Mouse (Mus musculus) liver, adult 2 months (tissue): Measurements from ENCODE around the gene Hnrnpd. TPM values are rescaled to one million over a fixed set of nuclear protein-coding genes. Genes with fewer than 3 reads are reported as not detected.

Source experiments
- DNase-seq: peaks from one replicate; pipeline ENCODE4 v3.0.0-alpha.2; 2011; ENCODE audit warnings: low read depth, low spot score; ENCODE audit errors: extremely low read depth
- H3K27ac ChIP-seq: fragments of 200-500 bp; replicated peaks from 2 replicates; pipeline ENCODE4 v1.5.1; 2012; ENCODE audit warnings: low read depth, mild to moderate bottlenecking, control low read depth, inconsistent platforms, low read length; ENCODE audit not compliant: insufficient read depth
- H3K27me3 ChIP-seq: fragments of 200-500 bp; 2 replicates; pipeline ENCODE4 v1.6.1; 2012; ENCODE audit warnings: mild to moderate bottlenecking, moderate library complexity, low read length, inconsistent platforms; ENCODE audit not compliant: control insufficient read depth, insufficient read depth
- H3K36me3 ChIP-seq: fragments of 200-500 bp; 2 replicates; pipeline ENCODE4 v1.6.1; 2012; ENCODE audit warnings: low read length, inconsistent platforms; ENCODE audit not compliant: control insufficient read depth, insufficient read depth
- H3K4me1 ChIP-seq: fragments of 200-500 bp; 2 replicates; pipeline ENCODE4 v1.6.1; 2011; ENCODE audit warnings: low read length; ENCODE audit not compliant: control insufficient read depth, insufficient read depth
- H3K4me3 ChIP-seq: fragments of 200-500 bp; 2 replicates; pipeline ENCODE4 v1.5.1; 2011; ENCODE audit warnings: low read depth, mild to moderate bottlenecking, control low read depth, low read length, moderate library complexity; ENCODE audit not compliant: insufficient read depth
- H3K79me2 ChIP-seq: fragments of 200-500 bp; 2 replicates; pipeline ENCODE4 v1.6.1; 2012; ENCODE audit warnings: inconsistent platforms, mild to moderate bottlenecking, low read length, moderate library complexity; ENCODE audit not compliant: control insufficient read depth, insufficient read depth
- H3K9ac ChIP-seq: fragments of 200-500 bp; 2 replicates; pipeline ENCODE4 v1.6.1; 2012; ENCODE audit warnings: low read depth, mild to moderate bottlenecking, control low read depth, inconsistent platforms, low read length
- CTCF ChIP-seq: fragments of 200-500 bp; IDR thresholded peaks from 2 replicates; pipeline ENCODE4 v1.5.1; 2011; ENCODE audit warnings: low read depth, low read length, control low read depth
- POLR2A ChIP-seq: fragments of 200-500 bp; IDR thresholded peaks from 2 replicates; pipeline ENCODE4 v1.6.1; 2011; ENCODE audit warnings: low read length, control low read depth; ENCODE audit not compliant: insufficient read depth; ENCODE audit errors: extremely low read depth
- WGBS: fragments of 180-500 bp; shearing (Covaris S2); methylation state at CpG from one replicate; pipeline ENCODE4 v1.1.7; 2018; 5-methylcytosine and 5-hydroxymethylcytosine counted together
- polyA plus RNA-seq: library from polyadenylated mRNA; depleted of rRNA; stranded (reverse); fragments of >200 nt; gene quantifications from 2 replicates; pipeline ENCODE4 v1.2.3, GENCODE M21; 2012; rRNA removed
- total RNA-seq: library from RNA; depleted of rRNA; stranded (reverse); fragments of >200 nt; gene quantifications from 2 replicates; pipeline ENCODE4 v1.2.3, GENCODE M21; 2014; rRNA removed

Hnrnpd gene
- total RNA-seq (9.6 and 12.6 TPM in 2 replicates), polyA plus RNA-seq (20.3 and 25.4 TPM in 2 replicates)

DNA sequence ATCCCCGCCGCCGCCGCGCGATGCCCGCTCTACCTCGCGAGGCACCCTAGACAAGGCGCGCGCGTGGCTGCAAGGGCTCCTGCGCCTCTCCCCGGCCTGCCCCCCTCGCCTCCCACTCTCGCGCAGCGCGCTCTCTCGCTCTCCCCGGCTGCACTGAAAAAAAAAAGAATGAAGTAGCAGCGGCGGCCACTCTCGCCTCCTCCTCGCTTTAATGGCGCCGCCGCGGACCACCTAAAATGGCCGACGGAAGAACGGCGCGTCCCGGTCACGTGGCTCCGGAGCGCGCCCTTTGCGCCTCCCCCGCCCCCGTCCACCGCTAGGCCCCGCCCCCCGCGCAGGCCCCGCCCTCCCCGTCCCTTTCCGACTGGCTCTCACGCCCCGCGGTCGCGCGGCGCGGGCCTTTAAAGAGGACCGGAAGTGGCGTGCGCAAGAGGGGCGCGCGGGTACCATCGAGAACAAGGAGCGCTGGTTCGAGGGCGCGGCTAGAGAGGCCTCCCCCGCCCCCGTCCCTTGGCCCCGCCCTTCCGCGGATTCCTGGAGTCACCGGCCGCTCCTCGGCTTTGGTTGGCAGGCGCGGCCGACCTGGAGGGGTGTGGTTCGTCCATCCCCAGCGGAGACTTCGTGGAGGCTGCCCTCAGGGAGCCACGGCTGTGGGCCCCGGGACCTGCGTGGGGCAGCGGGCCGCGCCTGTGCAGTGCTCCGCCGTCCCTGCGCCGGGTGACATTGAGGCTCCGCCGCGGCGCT, at the start of gene Hnrnpd, which contains the start of gene 4930524J08Rik:
Hnrnpd (minus strand) TSS at position 240 of the 744 bp plus-strand sequence.
4930524J08Rik (plus strand) TSS at position 363 of the 744 bp plus-strand sequence.
- H3K9ac ChIP-seq: peak within 1 kb of the TSS; percentile 99
- peak; percentile 74; the same call in 1 of the 2 replicates for TF ChIP-seq POLR2A
- TF ChIP-seq CTCF: no peak
- H3K79me2 ChIP-seq: peaks cover 21% of the 10 kb centered on the region
- H3K27ac ChIP-seq: peak within 1 kb of the TSS; percentile 96
- peak; percentile 80 for DNase-seq
- H3K4me3 ChIP-seq: peak within 1 kb of the TSS; percentile 98
- WGBS: under 1% methylated on average over 85 of the region's 97 CpGs
- H3K4me1 ChIP-seq: peaks cover 7% of the 10 kb centered on the region
- no peaks in the 10 kb centered on the region for H3K36me3 ChIP-seq
- H3K27me3 ChIP-seq: no peaks in the 10 kb centered on the region

DNA sequence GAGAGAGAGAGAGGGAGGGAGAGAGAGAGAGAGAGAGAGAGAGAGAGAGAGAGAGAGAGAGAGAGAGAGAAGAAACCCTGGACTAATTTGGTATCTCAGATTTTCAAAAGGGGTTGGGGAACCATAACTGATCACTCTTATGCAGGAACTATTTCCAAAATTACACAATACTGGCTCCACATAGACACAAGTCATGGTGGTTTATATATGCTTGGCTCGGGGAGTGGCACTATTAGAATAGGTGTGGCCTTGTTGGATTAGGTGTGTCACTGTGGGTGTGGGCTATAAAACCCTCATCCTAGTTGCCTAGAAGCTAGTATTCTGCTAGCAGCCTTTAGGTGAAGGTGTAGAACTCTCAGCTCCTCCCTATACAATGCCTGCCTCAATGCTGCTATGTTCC, 46.1 kb upstream of the Hnrnpd start:
- Histone ChIP-seq H3K4me1 (no peaks in the 10 kb centered on the region), H3K9ac (no peak overlapping the region), H3K36me3 (no peaks in the 10 kb centered on the region), H3K27ac (no peak overlapping the region), H3K79me2 (no peaks in the 10 kb centered on the region), H3K4me3 (no peak overlapping the region), H3K27me3 (no peaks in the 10 kb centered on the region)
- WGBS: 81% methylated on average over 1 of the region's 1 CpGs
- no peak for DNase-seq
- no peak for TF ChIP-seq POLR2A
- TF ChIP-seq CTCF: no peak

DNA sequence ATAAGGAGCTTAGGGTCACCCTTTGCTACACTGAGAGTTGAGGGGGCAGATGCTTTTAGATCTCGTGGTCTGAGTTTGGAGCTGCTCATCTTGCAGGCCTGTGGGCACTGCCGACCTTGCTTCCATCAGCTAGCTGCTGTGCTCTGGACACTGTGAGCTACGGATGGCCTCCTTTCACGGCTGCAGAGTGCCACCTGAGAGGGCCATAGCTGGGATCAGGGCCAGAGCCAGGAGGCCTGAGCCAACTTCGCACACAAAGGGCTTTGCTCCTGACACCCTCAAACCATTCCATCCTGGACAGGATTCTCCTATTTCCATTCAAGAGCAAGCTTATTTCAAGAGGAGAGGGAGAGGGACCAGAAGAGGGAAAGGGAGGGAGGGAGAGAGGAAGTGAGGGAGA, 45.7 kb upstream of the Hnrnpd start:
- H3K27me3 ChIP-seq: no peaks in the 10 kb centered on the region
- no peaks in the 10 kb centered on the region for H3K36me3 ChIP-seq
- H3K27ac ChIP-seq: no peak overlapping the region
- no peak overlapping the region for H3K4me3 ChIP-seq
- TF ChIP-seq POLR2A (no peak), CTCF (no peak)
- no peak for DNase-seq
- WGBS: 86% methylated on average over 5 of the region's 5 CpGs
- no peaks in the 10 kb centered on the region for H3K4me1 ChIP-seq
- H3K79me2 ChIP-seq: no peaks in the 10 kb centered on the region
- no peak overlapping the region for H3K9ac ChIP-seq

DNA sequence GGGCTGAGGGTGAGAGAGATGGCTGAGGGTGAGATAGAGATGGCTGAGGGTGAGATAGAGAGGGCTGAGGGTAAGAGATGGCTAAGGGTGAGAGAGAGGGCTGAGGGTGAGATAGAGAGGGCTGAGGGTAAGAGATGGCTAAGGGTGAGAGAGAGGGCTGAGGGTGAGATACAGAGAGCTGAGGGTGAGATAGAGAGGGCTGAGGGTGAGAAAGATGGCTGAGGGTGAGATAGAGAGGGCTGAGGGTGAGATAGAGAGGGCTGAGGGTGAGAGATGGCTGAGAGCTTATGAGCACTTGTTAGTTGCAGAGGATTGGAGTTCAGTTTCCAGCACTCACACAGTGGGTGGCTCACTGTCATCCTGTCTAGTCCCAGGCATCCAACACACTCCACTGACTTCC, 41.4 kb upstream of the Hnrnpd start:
- H3K4me1 ChIP-seq: no peaks in the 10 kb centered on the region
- no peaks in the 10 kb centered on the region for H3K36me3 ChIP-seq
- no peak overlapping the region for H3K27ac ChIP-seq
- H3K79me2 ChIP-seq: no peaks in the 10 kb centered on the region
- H3K27me3 ChIP-seq: no peaks in the 10 kb centered on the region
- no peak overlapping the region for H3K4me3 ChIP-seq
- no peak overlapping the region for H3K9ac ChIP-seq
- no peak for TF ChIP-seq CTCF
- TF ChIP-seq POLR2A: no peak
- DNase-seq: no peak

DNA sequence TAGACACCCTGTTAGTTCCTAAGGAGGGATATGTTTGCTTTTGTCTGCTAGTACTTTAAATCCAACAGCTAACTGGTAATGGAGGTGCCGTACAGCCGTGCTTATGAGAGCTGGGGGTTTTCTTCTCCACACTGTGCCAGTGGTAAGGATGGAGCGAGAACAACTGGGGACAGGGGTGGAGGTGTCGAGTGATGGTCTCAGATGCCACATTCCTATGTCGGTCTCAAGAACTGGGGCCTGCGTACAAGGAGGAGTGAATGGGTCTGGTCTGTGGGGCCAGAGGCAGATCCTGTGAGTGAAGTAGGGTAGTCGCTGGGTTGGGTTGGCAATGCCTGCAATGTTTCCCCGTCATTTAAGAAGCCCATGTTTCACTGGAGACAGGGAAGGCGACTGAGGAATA, 33.9 kb upstream of the Hnrnpd start:
- Histone ChIP-seq H3K27ac (no peak overlapping the region), H3K27me3 (no peaks in the 10 kb centered on the region), H3K36me3 (no peaks in the 10 kb centered on the region), H3K9ac (no peak overlapping the region), H3K4me3 (no peak overlapping the region), H3K4me1 (no peaks in the 10 kb centered on the region), H3K79me2 (no peaks in the 10 kb centered on the region)
- WGBS: 91% methylated on average over 9 of the region's 9 CpGs
- TF ChIP-seq CTCF: no peak
- TF ChIP-seq POLR2A: no peak
- DNase-seq: no peak

DNA sequence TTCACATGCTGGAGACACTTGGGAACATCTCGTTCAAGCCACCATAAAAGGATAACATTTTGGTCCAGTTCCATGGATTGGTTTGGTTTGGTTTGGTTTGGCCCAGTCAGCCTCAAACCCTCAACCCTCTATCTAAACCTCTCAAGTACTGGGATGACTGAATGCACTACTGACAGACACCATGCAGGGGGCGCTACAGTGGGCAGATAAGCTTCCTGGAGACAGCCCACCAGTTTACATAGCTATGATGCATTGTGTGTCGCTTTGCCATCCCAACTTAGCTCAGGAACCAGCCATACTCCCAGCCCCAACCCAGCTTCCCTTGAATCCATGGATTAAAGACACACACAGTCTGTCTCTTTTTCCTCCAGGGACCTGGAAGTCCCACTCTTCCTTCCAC, 29.7 kb upstream of the Hnrnpd start:
- Histone ChIP-seq H3K79me2 (no peaks in the 10 kb centered on the region), H3K27me3 (no peaks in the 10 kb centered on the region), H3K9ac (no peak overlapping the region), H3K27ac (no peak overlapping the region), H3K4me3 (no peak overlapping the region), H3K4me1 (no peaks in the 10 kb centered on the region), H3K36me3 (no peaks in the 10 kb centered on the region)
- DNase-seq: no peak
- 64% methylated on average over 3 of the region's 3 CpGs for WGBS
- TF ChIP-seq POLR2A (no peak), CTCF (no peak)
